Mouse (Mus musculus) cerebellum, adult 11-12 months (tissue): ENCODE measurements at regions not wholly inside any gene's neighbourhood (a gene's known extent, or its start where the extent isn't known, plus 50 kb on each side); places are given as distances from the start of the nearest gene placed in this dataset.

ENCODE experiments used
- DNase-seq: peaks from one replicate; pipeline ENCODE4 v3.0.0; 2022

GRCm38 (mm10) chr9:26383996-26384395 is 349.5 kb upstream of the B3gat1 start:
- no peak for DNase-seq

- no peak for DNase-seq
These were observed 334.9 kb upstream of the B3gat1 start for GRCm38 (mm10) chr9:26398635-26399034.

- DNase-seq = no peak
These were observed 310.4 kb upstream of the B3gat1 start for GRCm38 (mm10) chr9:26422897-26423823.

- no peak for DNase-seq
These were observed 298.0 kb upstream of the B3gat1 start for GRCm38 (mm10) chr9:26435507-26435906.

GRCm38 (mm10) chr9:26437244-26437643 is 296.3 kb upstream of the B3gat1 start:
- DNase-seq = no peak

- DNase-seq = no peak
These were observed 279.6 kb upstream of the B3gat1 start for GRCm38 (mm10) chr9:26453924-26454323.

- DNase-seq = no peak
These were observed 272.4 kb upstream of the B3gat1 start for GRCm38 (mm10) chr9:26461081-26461480.

- no peak for DNase-seq
These were observed 262.7 kb upstream of the B3gat1 start for GRCm38 (mm10) chr9:26470694-26471392.

- DNase-seq = no peak
These were observed 257.2 kb upstream of the B3gat1 start for GRCm38 (mm10) chr9:26476341-26476740.

GRCm38 (mm10) chr9:26480881-26481280 is 252.6 kb upstream of the B3gat1 start:
- no peak for DNase-seq

- DNase-seq = no peak
These were observed 251.6 kb upstream of the B3gat1 start for GRCm38 (mm10) chr9:26481890-26482289.

GRCm38 (mm10) chr9:26493740-26494139 is 239.8 kb upstream of the B3gat1 start:
- no peak for DNase-seq

GRCm38 (mm10) chr9:26502027-26502426 is 231.5 kb upstream of the B3gat1 start:
- DNase-seq = no peak

GRCm38 (mm10) chr9:26505941-26506340 is 227.6 kb upstream of the B3gat1 start:
- no peak for DNase-seq

GRCm38 (mm10) chr9:26518651-26519050 is 214.9 kb upstream of the B3gat1 start:
- DNase-seq = no peak

GRCm38 (mm10) chr9:26519581-26520501 is 213.7 kb upstream of the B3gat1 start:
- peak; percentile 8 for DNase-seq

GRCm38 (mm10) chr9:26524089-26524488 is 209.4 kb upstream of the B3gat1 start:
- DNase-seq = no peak

GRCm38 (mm10) chr9:26528761-26529160 is 204.8 kb upstream of the B3gat1 start:
- DNase-seq = no peak

- no peak for DNase-seq
These were observed 194.5 kb upstream of the B3gat1 start for GRCm38 (mm10) chr9:26539042-26539441.

GRCm38 (mm10) chr9:26548328-26548922 is 185.1 kb upstream of the B3gat1 start:
- DNase-seq = peak; percentile 77

- peak; percentile 85 for DNase-seq
These were observed 184.4 kb upstream of the B3gat1 start for GRCm38 (mm10) chr9:26549118-26549517.

GRCm38 (mm10) chr9:26549551-26549950 is 184.0 kb upstream of the B3gat1 start:
- no peak for DNase-seq
